Mouse (Mus musculus) left cerebral cortex, adult 2 months (tissue): ENCODE results near the gene Srek1ip1. TPM values are rescaled to one million over a fixed set of nuclear protein-coding genes. Genes with fewer than 3 reads are reported as not detected.

Source experiments
- DNase-seq, 2 experiments: peaks; one replicate each; pipeline ENCODE4 v3.0.0; 2021 to 2022; ENCODE audit warnings: low spot score in 2 of 2, mixed read lengths in 1 of 2; ENCODE audit errors: extremely low spot score in 1 of 2
- H3K27ac ChIP-seq: fragments of 200-600 bp; 2 replicates; pipeline ENCODE4 v1.8.1; 2022
- H3K4me3 ChIP-seq: fragments of 200-600 bp; 2 replicates; pipeline ENCODE4 v1.8.1; 2022
- CTCF ChIP-seq: fragments of 200-600 bp; IDR thresholded peaks from 2 replicates; pipeline ENCODE4 v1.8.1; 2022; ENCODE audit warnings: antibody characterized with exemption, mild to moderate bottlenecking, moderate library complexity
- intact Hi-C: fragments of 180-260 bp; cut with DNase I; formaldehyde crosslinking; loops from one replicate; pipeline ENCODE4 v1.15.1; 2025
- total RNA-seq, 2 experiments: library from RNA; stranded (reverse); gene quantifications; 2 replicates each; pipeline ENCODE4 v1.2.3; 2021

Srek1ip1 gene
- total RNA-seq, 2 experiments from 2014 or later = 18.9 to 19.3 TPM

GRCm38 (mm10) chr13:104805681-104806080 is 13.4 kb downstream of the Srek1ip1 start:
- TF ChIP-seq CTCF = peak; percentile 73
- no peak overlapping the region for H3K27ac ChIP-seq
- H3K4me3 ChIP-seq = no peak overlapping the region
- DNase-seq = no peak
- intact Hi-C loops = loop anchor here (1.0 kb wide), 1 partner anchor 135 kb away; no protein-coding TSS in a partner anchor

GRCm38 (mm10) chr13:104816270-104816634 is 24.0 kb downstream of the Srek1ip1 start:
- TF ChIP-seq CTCF = no peak
- Histone ChIP-seq H3K4me3 (peak overlapping the region; percentile 86), H3K27ac (peak overlapping the region; percentile 100)
- no peak for DNase-seq
- intact Hi-C loops = loop anchor here (5.0 to 10.0 kb wide), 3 partner anchors 236 to 561 kb away; partner anchors contain the start of gene Rgs7bp

DNA sequence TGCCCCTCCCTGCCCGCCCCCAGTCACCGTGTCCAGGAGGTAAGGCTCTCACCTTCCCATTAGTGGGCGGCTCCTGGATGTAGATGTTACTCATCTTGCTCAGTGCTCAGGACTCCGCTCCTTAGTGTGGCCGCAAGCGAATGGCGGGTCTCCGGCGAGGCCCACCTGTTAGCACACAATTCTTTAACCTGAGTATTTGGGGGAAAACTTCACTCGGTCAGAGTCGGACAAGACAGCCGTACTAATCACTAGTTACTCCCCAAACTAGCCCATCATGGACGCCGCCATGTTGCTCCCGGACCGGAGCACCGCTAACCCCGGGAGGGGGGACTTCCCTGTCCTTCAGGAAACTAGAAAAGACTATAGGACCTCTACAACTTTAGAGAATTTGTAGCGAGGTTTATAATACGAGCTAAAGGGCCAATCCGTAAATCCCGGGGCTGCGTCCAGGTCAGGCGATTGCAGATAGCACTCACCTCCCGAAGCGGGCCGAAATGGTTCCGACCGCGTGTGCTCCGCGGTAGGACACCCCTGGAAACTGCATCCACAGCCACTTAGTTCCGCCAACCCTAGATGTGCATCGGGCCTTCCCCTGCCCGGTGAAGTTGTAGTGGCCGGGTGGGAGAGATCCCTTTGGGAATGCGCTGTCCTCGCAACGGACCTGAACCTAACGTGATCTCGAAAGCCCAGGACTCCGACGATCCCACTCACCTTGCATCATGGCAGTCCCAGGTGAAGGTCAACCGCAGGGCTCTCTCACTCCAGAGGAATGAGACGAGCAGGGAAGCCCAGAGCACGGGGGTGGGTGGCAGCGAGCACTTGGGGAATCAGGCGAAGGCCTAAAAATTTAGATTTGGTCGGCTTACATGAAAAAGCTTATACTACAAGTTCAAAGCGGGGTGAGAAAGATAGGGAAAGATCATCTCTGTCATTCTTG is 24.6 kb downstream of the Srek1ip1 start, which contains the start of gene Cwc27:
Gene Cwc27 (minus strand): TSS at position 508 of the 937 bp plus-strand sequence.
- peak within 1 kb of the TSS; percentile 100 for H3K27ac ChIP-seq
- TF ChIP-seq CTCF = no peak
- peak; percentile 80 to 84 for DNase-seq
- peak within 1 kb of the TSS; percentile 86 for H3K4me3 ChIP-seq
- intact Hi-C loops = loop anchor here (5.0 to 10.0 kb wide), 3 partner anchors 235 to 560 kb away; partner anchors contain the start of gene Rgs7bp

GRCm38 (mm10) chr13:104817696-104818095 is 25.4 kb downstream of the Srek1ip1 start:
- H3K27ac ChIP-seq = peak overlapping the region; percentile 100
- intact Hi-C loops = loop anchor here (5.0 to 10.0 kb wide), 3 partner anchors 235 to 560 kb away; partner anchors contain the start of gene Rgs7bp

DNA sequence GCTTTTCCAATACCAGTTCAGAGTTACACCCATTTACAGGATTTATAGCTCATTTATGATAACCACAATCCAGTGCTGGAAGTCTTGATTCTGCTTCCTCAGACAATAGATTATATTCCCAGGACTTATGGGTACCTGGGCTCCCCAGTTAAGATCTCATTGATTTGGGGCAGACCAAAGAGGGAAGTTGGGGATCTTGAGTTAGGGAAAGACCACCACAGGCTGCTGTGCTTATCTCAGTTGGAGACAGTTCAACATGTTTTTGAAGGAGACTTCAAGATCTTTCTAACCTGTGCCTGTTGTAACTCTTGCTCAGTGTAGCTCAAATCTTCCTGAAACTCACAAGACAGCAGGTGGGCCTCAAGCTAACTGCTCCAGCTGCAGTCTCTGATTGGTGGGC is 28.9 kb downstream of the Srek1ip1 start:
- intact Hi-C loops = no loop called here
- no peak for DNase-seq
- H3K27ac ChIP-seq = no peak overlapping the region
- H3K4me3 ChIP-seq = no peak overlapping the region
- TF ChIP-seq CTCF = no peak

More at GRCm38 (mm10) chr13:104817696-104818095, 25.4 kb downstream of the Srek1ip1 start:
- peak overlapping the region; percentile 86 for H3K4me3 ChIP-seq
- no peak for DNase-seq
- no peak for TF ChIP-seq CTCF

GRCm38 (mm10) chr13:104821908-104822307 is 29.6 kb downstream of the Srek1ip1 start:
- Histone ChIP-seq H3K4me3 (no peak overlapping the region), H3K27ac (no peak overlapping the region)
- no peak for DNase-seq
- intact Hi-C loops = no loop called here
- no peak for TF ChIP-seq CTCF

- no peak for TF ChIP-seq CTCF
- DNase-seq = no peak
- H3K4me3 ChIP-seq = no peak overlapping the region
- intact Hi-C loops = no loop called here
- no peak overlapping the region for H3K27ac ChIP-seq
Observed at GRCm38 (mm10) chr13:104822411-104822838, 30.1 kb downstream of the Srek1ip1 start.

DNA sequence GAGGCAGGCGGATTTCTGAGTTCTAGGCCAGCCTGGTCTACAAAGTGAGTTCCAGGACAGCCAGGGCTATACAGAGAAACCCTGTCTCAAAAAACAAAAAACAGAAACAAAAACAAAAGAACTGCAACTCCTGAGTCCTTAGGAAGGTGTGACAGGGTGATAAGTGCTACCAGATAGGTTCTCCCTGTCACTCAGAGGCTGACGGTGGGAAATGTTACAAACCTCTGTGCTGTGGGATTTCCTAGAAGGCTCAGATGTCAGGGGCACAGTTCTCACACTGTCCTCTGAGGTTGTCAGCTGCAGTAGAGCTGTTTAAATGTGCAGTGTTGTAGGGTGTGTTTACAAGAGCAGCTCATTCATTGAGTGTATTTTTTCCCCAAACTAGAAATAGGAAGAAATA is 33.2 kb downstream of the Srek1ip1 start:
- DNase-seq = no peak
- Histone ChIP-seq H3K27ac (no peak overlapping the region), H3K4me3 (no peak overlapping the region)
- no peak for TF ChIP-seq CTCF
- intact Hi-C loops = no loop called here

GRCm38 (mm10) chr13:104832811-104833210 is 40.5 kb downstream of the Srek1ip1 start:
- H3K27ac ChIP-seq = no peak overlapping the region
- H3K4me3 ChIP-seq = no peak overlapping the region
- intact Hi-C loops = no loop called here
- no peak for TF ChIP-seq CTCF
- no peak for DNase-seq

GRCm38 (mm10) chr13:104837628-104838027 is 45.3 kb downstream of the Srek1ip1 start:
- Histone ChIP-seq H3K4me3 (no peak overlapping the region), H3K27ac (no peak overlapping the region)
- intact Hi-C loops = no loop called here
- no peak for TF ChIP-seq CTCF
- no peak for DNase-seq

- intact Hi-C loops = no loop called here
- no peak overlapping the region for H3K27ac ChIP-seq
- H3K4me3 ChIP-seq = no peak overlapping the region
- no peak for DNase-seq
- no peak for TF ChIP-seq CTCF
Observed at GRCm38 (mm10) chr13:104841937-104842336, 49.7 kb downstream of the Srek1ip1 start.
